Mouse (Mus musculus) midbrain, embryonic 10.5 days (tissue): ENCODE results near the gene Mrpl21. TPM values are rescaled to one million over a fixed set of nuclear protein-coding genes. Genes with fewer than 3 reads are reported as not detected.
A peak's percentile ranks its signal among the peaks of the same experiment; 100 is the strongest.

Experiments
- DNase-seq: peaks from one replicate; pipeline ENCODE4 v3.0.0-alpha.2; 2017; ENCODE audit warnings: low spot score
- H3K27ac ChIP-seq: fragments of 300-500 bp; sonication (generic); replicated peaks from 2 replicates; pipeline ENCODE4 v1.5.1; 2016; ENCODE audit warnings: mild to moderate bottlenecking
- H3K27me3 ChIP-seq: fragments of 300-500 bp; sonication (generic); 2 replicates; pipeline ENCODE4 v1.6.1; 2016; ENCODE audit warnings: low read depth, mild to moderate bottlenecking; ENCODE audit not compliant: poor library complexity, severe bottlenecking
- H3K36me3 ChIP-seq: fragments of 300-500 bp; sonication (generic); 2 replicates; pipeline ENCODE4 v1.6.1; 2016; ENCODE audit warnings: mild to moderate bottlenecking, moderate library complexity
- H3K4me1 ChIP-seq: fragments of 300-500 bp; sonication (generic); 2 replicates; pipeline ENCODE4 v1.6.1; 2016
- H3K4me3 ChIP-seq: fragments of 300-500 bp; sonication (generic); 2 replicates; pipeline ENCODE4 v1.5.1; 2016; ENCODE audit warnings: mild to moderate bottlenecking, moderate library complexity
- H3K9me3 ChIP-seq: fragments of 300-500 bp; sonication (generic); replicated peaks from 2 replicates; pipeline ENCODE4 v1.6.1; 2016; ENCODE audit warnings: mild to moderate bottlenecking
- WGBS: fragments of 180-500 bp; shearing (Covaris S2); methylation state at CpG from one replicate; pipeline ENCODE4 v1.1.7; 2016; 5-methylcytosine and 5-hydroxymethylcytosine counted together
- polyA plus RNA-seq: library from polyadenylated mRNA; unstranded; fragments of >200 nt; fragmentation: Nextera tagmentation; extraction: Ambion mirVana; gene quantifications from 2 replicates; pipeline ENCODE4 v1.2.1, GENCODE M21; 2016

Gene Mrpl21
- polyA plus RNA-seq = 122 and 139 TPM in 2 replicates

- H3K27me3 ChIP-seq = no peaks in the 10 kb centered on the region
- H3K4me1 ChIP-seq = peaks cover 24% of the 10 kb centered on the region
- no peaks in the 10 kb centered on the region for H3K9me3 ChIP-seq
- H3K36me3 ChIP-seq = peaks cover 64% of the 10 kb centered on the region
- peak within 1 kb of the TSS; percentile 89 for H3K27ac ChIP-seq
- peak within 1 kb of the TSS; percentile 85 for H3K4me3 ChIP-seq
- WGBS = under 1% methylated on average over 49 of the region's 49 CpGs
- DNase-seq = peak; percentile 90
These were observed at the start of gene Mrpl21, which contains the start of gene Ighmbp2 for GRCm38 (mm10) chr19:3282572-3283467. Mrpl21 (plus strand) TSS chr19:3282901. Ighmbp2 (minus strand) TSS chr19:3283017.

- Histone ChIP-seq H3K4me1 (no peaks in the 10 kb centered on the region), H3K27me3 (no peaks in the 10 kb centered on the region), H3K4me3 (no peak overlapping the region), H3K9me3 (no peaks in the 10 kb centered on the region), H3K27ac (no peak overlapping the region), H3K36me3 (peaks cover 54% of the 10 kb centered on the region)
- 90% methylated on average over 8 of the region's 8 CpGs for WGBS
- peak; percentile 10 for DNase-seq
These were observed 22.7 kb upstream of the Mrpl21 start for GRCm38 (mm10) chr19:3260016-3260415.

- Histone ChIP-seq H3K9me3 (no peaks in the 10 kb centered on the region), H3K27me3 (no peaks in the 10 kb centered on the region), H3K36me3 (peaks cover 60% of the 10 kb centered on the region), H3K4me3 (no peak overlapping the region), H3K4me1 (no peaks in the 10 kb centered on the region), H3K27ac (no peak overlapping the region)
- 88% methylated on average over 3 of the region's 3 CpGs for WGBS
- peak; percentile 10 for DNase-seq
These were observed 22.1 kb upstream of the Mrpl21 start for GRCm38 (mm10) chr19:3260591-3260990.

- Histone ChIP-seq H3K9me3 (no peaks in the 10 kb centered on the region), H3K4me3 (no peak overlapping the region), H3K27me3 (no peaks in the 10 kb centered on the region), H3K4me1 (no peaks in the 10 kb centered on the region), H3K27ac (no peak overlapping the region), H3K36me3 (peaks cover 67% of the 10 kb centered on the region)
- DNase-seq = peak; percentile 8
- 94% methylated on average over 7 of the region's 7 CpGs for WGBS
These were observed 21.4 kb upstream of the Mrpl21 start for GRCm38 (mm10) chr19:3261336-3261735.

- H3K4me1 ChIP-seq = no peaks in the 10 kb centered on the region
- H3K4me3 ChIP-seq = no peak overlapping the region
- peaks cover 74% of the 10 kb centered on the region for H3K36me3 ChIP-seq
- H3K9me3 ChIP-seq = no peaks in the 10 kb centered on the region
- H3K27me3 ChIP-seq = no peaks in the 10 kb centered on the region
- WGBS = 89% methylated on average over 12 of the region's 12 CpGs
- peak; percentile 7 for DNase-seq
- no peak overlapping the region for H3K27ac ChIP-seq
These were observed 20.8 kb upstream of the Mrpl21 start for GRCm38 (mm10) chr19:3261764-3262525.

- no peaks in the 10 kb centered on the region for H3K9me3 ChIP-seq
- no peaks in the 10 kb centered on the region for H3K27me3 ChIP-seq
- DNase-seq = peak; percentile 9
- 95% methylated on average over 6 of the region's 6 CpGs for WGBS
- H3K4me3 ChIP-seq = no peak overlapping the region
- H3K4me1 ChIP-seq = no peaks in the 10 kb centered on the region
- peaks cover 97% of the 10 kb centered on the region for H3K36me3 ChIP-seq
- H3K27ac ChIP-seq = no peak overlapping the region
These were observed 18.4 kb upstream of the Mrpl21 start for GRCm38 (mm10) chr19:3264348-3264747.

- Histone ChIP-seq H3K9me3 (no peaks in the 10 kb centered on the region), H3K4me1 (no peaks in the 10 kb centered on the region), H3K27me3 (no peaks in the 10 kb centered on the region), H3K36me3 (peaks cover 97% of the 10 kb centered on the region), H3K4me3 (no peak overlapping the region), H3K27ac (no peak overlapping the region)
- peak; percentile 10 for DNase-seq
- 94% methylated on average over 9 of the region's 9 CpGs for WGBS
These were observed 17.5 kb upstream of the Mrpl21 start for GRCm38 (mm10) chr19:3265180-3265579.

- Histone ChIP-seq H3K27ac (no peak overlapping the region), H3K4me3 (no peak overlapping the region), H3K27me3 (no peaks in the 10 kb centered on the region), H3K36me3 (peaks cover 97% of the 10 kb centered on the region), H3K9me3 (no peaks in the 10 kb centered on the region), H3K4me1 (no peaks in the 10 kb centered on the region)
- WGBS = 90% methylated on average over 5 of the region's 5 CpGs
- no peak for DNase-seq
These were observed 16.6 kb upstream of the Mrpl21 start for GRCm38 (mm10) chr19:3266136-3266535.

- H3K36me3 ChIP-seq = peaks cover 97% of the 10 kb centered on the region
- H3K27ac ChIP-seq = no peak overlapping the region
- 97% methylated on average over 4 of the region's 4 CpGs for WGBS
- H3K27me3 ChIP-seq = no peaks in the 10 kb centered on the region
- DNase-seq = no peak
- no peaks in the 10 kb centered on the region for H3K9me3 ChIP-seq
- H3K4me1 ChIP-seq = no peaks in the 10 kb centered on the region
- H3K4me3 ChIP-seq = no peak overlapping the region
These were observed 16.0 kb upstream of the Mrpl21 start for GRCm38 (mm10) chr19:3266676-3267075.

GRCm38 (mm10) chr19:3267340-3267739 is 15.4 kb upstream of the Mrpl21 start:
- Histone ChIP-seq H3K36me3 (peaks cover 97% of the 10 kb centered on the region), H3K4me1 (no peaks in the 10 kb centered on the region), H3K27me3 (no peaks in the 10 kb centered on the region), H3K4me3 (no peak overlapping the region), H3K9me3 (no peaks in the 10 kb centered on the region), H3K27ac (no peak overlapping the region)
- DNase-seq = no peak
- 94% methylated on average over 4 of the region's 4 CpGs for WGBS

- Histone ChIP-seq H3K4me3 (no peak overlapping the region), H3K27ac (no peak overlapping the region), H3K9me3 (no peaks in the 10 kb centered on the region), H3K4me1 (no peaks in the 10 kb centered on the region), H3K36me3 (peaks cover 100% of the 10 kb centered on the region), H3K27me3 (no peaks in the 10 kb centered on the region)
- no peak for DNase-seq
- 94% methylated on average over 17 of the region's 17 CpGs for WGBS
These were observed 14.3 kb upstream of the Mrpl21 start for GRCm38 (mm10) chr19:3268218-3268980.

GRCm38 (mm10) chr19:3269279-3269678 is 13.4 kb upstream of the Mrpl21 start:
- Histone ChIP-seq H3K27me3 (no peaks in the 10 kb centered on the region), H3K4me3 (no peak overlapping the region), H3K9me3 (no peaks in the 10 kb centered on the region), H3K36me3 (peaks cover 100% of the 10 kb centered on the region), H3K27ac (no peak overlapping the region), H3K4me1 (no peaks in the 10 kb centered on the region)
- DNase-seq = no peak
- WGBS = 90% methylated on average over 9 of the region's 9 CpGs
